Comparison of ENCODE assay signal across 9 mouse cellular contexts in genomic region chr12:109540739-109541539, GRCm38 (mm10). TPM values are rescaled to one million over a fixed set of nuclear protein-coding genes. Genes with fewer than 3 reads are reported as not detected.
DNase-seq lines count a peak whose midpoint lies in the region; ATAC-seq and TF ChIP-seq lines count a peak whose summit lies in the region.
"Had no signal": no experiment of that assay in that cellular context is flagged by ENCODE, and none has a peak within 500 bp of the region (broad histone marks: within the 10 kb centered on the region; RNA-seq: fewer than 3 reads in every experiment).

No protein-coding gene starts in this region.

- H3K36me3 ChIP-seq in neural tube, embryonic 11.5 days (ENCODE audit: control insufficient read depth, insufficient read depth, low read length): no peaks in the 10 kb centered on the region; the same call in 1 of the 2 replicates
- peaks cover 8% of the 10 kb centered on the region for H3K36me3 ChIP-seq in embryonic facial prominence, embryonic 12.5 days
- no peaks in the 10 kb centered on the region for H3K36me3 ChIP-seq in intestine, postnatal 0 days (ENCODE audit: control insufficient read depth, insufficient read depth)
- H3K36me3 ChIP-seq in liver, embryonic 15.5 days (replicated peaks): no peaks in the 10 kb centered on the region

- peak overlapping the region; percentile 46 for H3K4me3 ChIP-seq in neural tube, embryonic 11.5 days (ENCODE audit: low read depth, low read length)
- peak overlapping the region; percentile 49 for H3K4me3 ChIP-seq in embryonic facial prominence, embryonic 12.5 days
- peak overlapping the region; percentile 41 for H3K4me3 ChIP-seq in intestine, postnatal 0 days (ENCODE audit: low read depth, low read length)
- peak overlapping the region; percentile 41 for H3K4me3 ChIP-seq in liver, embryonic 15.5 days (replicated peaks)
- H3K4me3 ChIP-seq: myocyte had no signal

- H3K4me1 ChIP-seq in neural tube, embryonic 11.5 days (ENCODE audit: control insufficient read depth, insufficient read depth, low read length): no peaks in the 10 kb centered on the region
- peaks cover 4% of the 10 kb centered on the region; the same call in 1 of the 2 replicates for H3K4me1 ChIP-seq in embryonic facial prominence, embryonic 12.5 days
- H3K4me1 ChIP-seq in intestine, postnatal 0 days (replicated peaks; ENCODE audit: control insufficient read depth, insufficient read depth, low read length): 0 out of 2 replicates have a peak, but pooled peaks cover 4% of the 10 kb centered on the region
- peaks cover 4% of the 10 kb centered on the region for H3K4me1 ChIP-seq in liver, embryonic 15.5 days (replicated peaks)

- no peaks in the 10 kb centered on the region for H3K27me3 ChIP-seq in neural tube, embryonic 11.5 days (ENCODE audit: control insufficient read depth, insufficient read depth, low read length)
- no peaks in the 10 kb centered on the region for H3K27me3 ChIP-seq in embryonic facial prominence, embryonic 12.5 days
- H3K27me3 ChIP-seq in intestine, postnatal 0 days (replicated peaks; ENCODE audit: control insufficient read depth, insufficient read depth, low read length): no peaks in the 10 kb centered on the region
- peaks cover 34% of the 10 kb centered on the region for H3K27me3 ChIP-seq in liver, embryonic 15.5 days

- peak overlapping the region; percentile 43 for H3K4me2 ChIP-seq in neural tube, embryonic 11.5 days (ENCODE audit: low read depth)
- H3K4me2 ChIP-seq in embryonic facial prominence, embryonic 12.5 days (replicated peaks): peak overlapping the region; percentile 45
- peak overlapping the region; percentile 53 for H3K4me2 ChIP-seq in intestine, postnatal 0 days (replicated peaks; ENCODE audit: low read depth)
- peak overlapping the region; percentile 35 for H3K4me2 ChIP-seq in liver, embryonic 15.5 days

- H3K9me3 ChIP-seq in neural tube, embryonic 11.5 days (ENCODE audit: control insufficient read depth, low read length): peaks cover 5% of the 10 kb centered on the region; the same call in 1 of the 2 replicates
- peaks cover 44% of the 10 kb centered on the region for H3K9me3 ChIP-seq in embryonic facial prominence, embryonic 12.5 days
- peaks cover 7% of the 10 kb centered on the region for H3K9me3 ChIP-seq in intestine, postnatal 0 days (ENCODE audit: control insufficient read depth)
- H3K9me3 ChIP-seq in liver, embryonic 15.5 days (replicated peaks): peaks cover 7% of the 10 kb centered on the region; the same call in 1 of the 2 replicates

- no peak for ATAC-seq in neural tube, embryonic 11.5 days (ENCODE audit: insufficient read depth, low FRiP score, low TSS enrichment)
- ATAC-seq in embryonic facial prominence, embryonic 12.5 days (ENCODE audit: insufficient number of reproducible peaks, insufficient read depth, low FRiP score, low TSS enrichment): no peak
- ATAC-seq in intestine, postnatal 0 days: no peak
- no peak for ATAC-seq in liver, embryonic 15.5 days (ENCODE audit: insufficient read depth)

- DNase-seq in neural tube, embryonic 11.5 days (ENCODE audit: low spot score): peak; percentile 73
- DNase-seq in neural tube, embryonic 10.5 days (ENCODE audit: extremely low spot score, low spot score): no peak
- peak; percentile 96 for DNase-seq in heart, adult 11 months
- DNase-seq in right cerebral cortex, postnatal 14 days: peak; percentile 63
- DNase-seq in MN1 (ENCODE audit: low spot score): no peak

- 52% methylated on average over 30 of the region's 30 CpGs for WGBS in neural tube, embryonic 11.5 days
- 41% methylated on average over 30 of the region's 30 CpGs for WGBS in embryonic facial prominence, embryonic 12.5 days
- 45% methylated on average over 30 of the region's 30 CpGs for WGBS in intestine, postnatal 0 days
- WGBS in liver, embryonic 15.5 days (ENCODE audit: insufficient replicate concordance): 40% methylated on average over 30 of the region's 30 CpGs

- TF ChIP-seq CTCF in intestine, postnatal 0 days (IDR thresholded peaks at IDR 0.05; ENCODE audit: low read depth): no peak

- H3K27ac ChIP-seq in neural tube, embryonic 11.5 days (ENCODE audit: low read depth, low read length): no peak overlapping the region
- H3K27ac ChIP-seq in embryonic facial prominence, embryonic 12.5 days: peak overlapping the region; percentile 58; the same call in 1 of the 2 replicates
- H3K27ac ChIP-seq in intestine, postnatal 0 days (ENCODE audit: low read depth, low read length): peak overlapping the region; percentile 35; the same call in 1 of the 2 replicates
- H3K27ac ChIP-seq in liver, embryonic 15.5 days (replicated peaks): peak overlapping the region; percentile 51

- H3K9ac ChIP-seq in neural tube, embryonic 11.5 days (ENCODE audit: low read length): peak overlapping the region; percentile 63
- H3K9ac ChIP-seq in embryonic facial prominence, embryonic 12.5 days: peak overlapping the region; percentile 69
- peak overlapping the region; percentile 31; the same call in 1 of the 2 replicates for H3K9ac ChIP-seq in intestine, postnatal 0 days (ENCODE audit: low read depth, low read length)
- H3K9ac ChIP-seq in liver, embryonic 15.5 days: no peak overlapping the region

RNA-seq across cellular contexts. Expression of gene Rtl1, which starts 59.2 kb away (rescaled TPM):
- polyA plus RNA-seq in neural tube, embryonic 11.5 days (2014; fragmentation: Nextera tagmentation; extraction: Ambion mirVana): 1.0 and 1.1 TPM in 2 replicates
- 2.2 and 2.9 TPM in 2 replicates for polyA plus RNA-seq in embryonic facial prominence, embryonic 12.5 days (2016; fragmentation: Nextera tagmentation; extraction: Ambion mirVana)
- polyA plus RNA-seq in intestine, postnatal 0 days (2015; fragmentation: Nextera tagmentation; extraction: Ambion mirVana): 0.08 and 0.17 TPM in 2 replicates
- 0.67 and 0.81 TPM in 2 replicates for polyA plus RNA-seq in liver, embryonic 15.5 days (2015; fragmentation: Nextera tagmentation; extraction: Ambion mirVana)
- polyA plus RNA-seq: myocyte had no signal

Comparison
In these comparisons a context has a peak if more than half of its experiments do, and no peak if none do; other contexts are left out.
1. DNase-seq: peak in neural tube, embryonic 11.5 days (single experiment), heart, adult 11 months (single experiment) and right cerebral cortex, postnatal 14 days (single experiment); none in neural tube, embryonic 10.5 days (single experiment) and MN1 (single experiment).
2. Peak in every context shown above with its lines, with median percentiles within 50 percentile points of each other: H3K4me2 ChIP-seq and H3K4me3 ChIP-seq.